Mouse (Mus musculus): ENCODE results near the gene Mgat5.

The Mgat5 gene

GRCm38 (mm10) chr1:127383071-127383470, 178.3 kb downstream of the Mgat5 start:
- DNase-seq (ENCODE audit: low read depth, low spot score): no peak

- no peak for DNase-seq (ENCODE audit: low read depth, low spot score)
Observed at GRCm38 (mm10) chr1:127387226-127387625, 182.4 kb downstream of the Mgat5 start.

- DNase-seq (ENCODE audit: low read depth, low spot score): no peak
Observed at GRCm38 (mm10) chr1:127387661-127388060, 182.8 kb downstream of the Mgat5 start.

- DNase-seq (ENCODE audit: low read depth, low spot score): no peak
Observed at GRCm38 (mm10) chr1:127394716-127395115, 189.9 kb downstream of the Mgat5 start.

- DNase-seq (ENCODE audit: low read depth, low spot score): no peak
Observed at GRCm38 (mm10) chr1:127395724-127396123, 190.9 kb downstream of the Mgat5 start.

- DNase-seq (ENCODE audit: low read depth, low spot score): no peak
Observed at GRCm38 (mm10) chr1:127396569-127397349, 191.9 kb downstream of the Mgat5 start.

- DNase-seq (ENCODE audit: low read depth, low spot score): no peak
Observed at GRCm38 (mm10) chr1:127397396-127397795, 192.6 kb downstream of the Mgat5 start.

- DNase-seq (ENCODE audit: low read depth, low spot score): no peak
Observed at GRCm38 (mm10) chr1:127398186-127398585, 193.4 kb downstream of the Mgat5 start.

- no peak for DNase-seq (ENCODE audit: low read depth, low spot score)
Observed at GRCm38 (mm10) chr1:127400198-127400597, 195.4 kb downstream of the Mgat5 start.

- no peak for DNase-seq (ENCODE audit: low read depth, low spot score)
Observed at GRCm38 (mm10) chr1:127400666-127401065, 195.9 kb downstream of the Mgat5 start.

GRCm38 (mm10) chr1:127404655-127405054, 199.8 kb downstream of the Mgat5 start:
- no peak for DNase-seq (ENCODE audit: low read depth, low spot score)

GRCm38 (mm10) chr1:127408957-127409423, 204.2 kb downstream of the Mgat5 start:
- DNase-seq (ENCODE audit: low read depth, low spot score): no peak

GRCm38 (mm10) chr1:127409512-127409911, 204.7 kb downstream of the Mgat5 start:
- DNase-seq (ENCODE audit: low read depth, low spot score): no peak

GRCm38 (mm10) chr1:127414500-127414899, 209.7 kb downstream of the Mgat5 start:
- DNase-seq (ENCODE audit: low read depth, low spot score): no peak

GRCm38 (mm10) chr1:127415896-127416295, 211.1 kb downstream of the Mgat5 start:
- no peak for DNase-seq (ENCODE audit: low read depth, low spot score)

GRCm38 (mm10) chr1:127416971-127417370, 212.2 kb downstream of the Mgat5 start:
- no peak for DNase-seq (ENCODE audit: low read depth, low spot score)

- DNase-seq (ENCODE audit: low read depth, low spot score): no peak
Observed at GRCm38 (mm10) chr1:127418916-127419575, 214.2 kb downstream of the Mgat5 start.

GRCm38 (mm10) chr1:127419581-127419980, 214.8 kb downstream of the Mgat5 start:
- DNase-seq (ENCODE audit: low read depth, low spot score): no peak

- no peak for DNase-seq (ENCODE audit: low read depth, low spot score)
Observed at GRCm38 (mm10) chr1:127420383-127420782, 215.6 kb downstream of the Mgat5 start.

GRCm38 (mm10) chr1:127420795-127421194, 216.0 kb downstream of the Mgat5 start:
- no peak for DNase-seq (ENCODE audit: low read depth, low spot score)

- DNase-seq (ENCODE audit: low read depth, low spot score): no peak
Observed at GRCm38 (mm10) chr1:127422565-127422964, 217.8 kb downstream of the Mgat5 start.

GRCm38 (mm10) chr1:127425021-127425532, 220.3 kb downstream of the Mgat5 start:
- no peak for DNase-seq (ENCODE audit: low read depth, low spot score)

- DNase-seq (ENCODE audit: low read depth, low spot score): no peak
Observed at GRCm38 (mm10) chr1:127430290-127430689, 225.5 kb downstream of the Mgat5 start.
